ENCODE assay signal across 8 mouse cellular contexts in the genomic region with DNA sequence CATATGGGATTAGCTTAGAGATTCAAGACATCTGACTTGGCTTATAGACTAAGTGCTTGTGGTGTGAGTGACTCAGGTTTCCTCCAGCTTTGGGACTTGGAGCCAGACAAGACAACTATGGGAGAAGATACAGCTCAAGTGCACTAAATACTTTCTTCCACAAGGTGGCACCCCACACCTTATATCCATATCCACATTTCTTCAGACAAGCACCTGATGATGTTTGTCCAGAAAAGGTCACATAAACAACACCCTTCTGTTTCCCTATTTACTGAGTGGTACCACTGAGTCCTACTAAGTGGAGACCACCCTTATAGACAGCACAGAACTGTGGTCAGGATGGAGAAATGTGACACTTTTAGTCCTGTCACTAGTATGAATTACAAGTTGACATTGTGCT. TPM values are rescaled to one million over a fixed set of nuclear protein-coding genes. Genes with fewer than 3 reads are reported as not detected.
DNase-seq lines count a peak whose midpoint lies in the region; ATAC-seq lines count a peak whose summit lies in the region.

No protein-coding gene starts in this region.

- H3K4me1 ChIP-seq in lung, embryonic 15.5 days = no peaks in the 10 kb centered on the region

- no peak overlapping the region for H3K27ac ChIP-seq in lung, embryonic 15.5 days

- no peak overlapping the region for H3K4me3 ChIP-seq in lung, embryonic 15.5 days

- H3K9me3 ChIP-seq in lung, embryonic 15.5 days = no peaks in the 10 kb centered on the region

- H3K4me2 ChIP-seq in lung, embryonic 15.5 days = no peak overlapping the region

- ATAC-seq in lung, embryonic 15.5 days (ENCODE audit: borderline replicate concordance, extremely low read depth, low FRiP score, low TSS enrichment) = peak; percentile 23; the same call in 1 of the 2 replicates

- DNase-seq in heart, adult 18-20 months = peak; percentile 21 to 58
- DNase-seq in heart, postnatal 25 days (ENCODE audit: low spot score) = no peak
- peak; percentile 6 for DNase-seq in adrenal gland, adult 8-10 months
- DNase-seq in embryo, embryonic 11.5 days (ENCODE audit: low read depth, low spot score) = peak; percentile 24
- peak; percentile 44 for DNase-seq in heart, postnatal 4 days
- peak; percentile 70 for DNase-seq in layer of hippocampus, adult 11-12 months (ENCODE audit: low spot score)
- DNase-seq in right cerebral cortex, adult 2 months (ENCODE audit: low spot score in 2 of 2) = peak; percentile 63 to 69

- H3K9ac ChIP-seq in lung, embryonic 15.5 days = no peak overlapping the region

- no peaks in the 10 kb centered on the region for H3K36me3 ChIP-seq in lung, embryonic 15.5 days

- intact Hi-C loops in heart, postnatal 25 days (cut with DNase I) = loop anchor here (2.0 kb wide), 1 partner anchor 102 kb away; a partner anchor contains a TSS

- no peaks in the 10 kb centered on the region for H3K27me3 ChIP-seq in lung, embryonic 15.5 days

RNA-seq across cellular contexts. Expression of a gene that starts 56.1 kb away (rescaled TPM):
- 1 to 10 TPM in 1 of 2 experiments, under 1 TPM in 1; 0.67 to 5.6 TPM for total RNA-seq in heart, adult 18-20 months (2021)
- under 1 TPM; 0.13 to 0.48 TPM for total RNA-seq in heart, postnatal 25 days (2021)
- under 1 TPM in 3 of 4 experiments, not detected in 1; 0.12 to 0.27 (median 0.12) TPM for total RNA-seq in adrenal gland, adult 8-10 months (2022)
- total RNA-seq in heart, postnatal 4 days (2021) = not detected
- 0.16 and 0.60 TPM in 2 replicates for polyA plus RNA-seq in lung, embryonic 15.5 days (2015; fragmentation: Nextera tagmentation; extraction: Ambion mirVana)
